Mouse (Mus musculus) bone marrow macrophage, adult 2 months (primary cell): ENCODE data around the gene Xpo6.

Source experiments
- CTCF ChIP-seq: IDR thresholded peaks from 2 replicates; pipeline ENCODE4 v1.5.1; 2012; ENCODE audit warnings: low read depth, mild to moderate bottlenecking, low read length, moderate library complexity
- POLR2A ChIP-seq: IDR thresholded peaks from 2 replicates; pipeline ENCODE4 v1.6.1; 2012; ENCODE audit warnings: mild to moderate bottlenecking, low read depth, low read length, borderline replicate concordance

GRCm38 (mm10) chr7:126062228-126062627 is 138.1 kb downstream of the Xpo6 start:
- TF ChIP-seq CTCF (no peak), POLR2A (no peak)
